Mouse (Mus musculus): Measurements from ENCODE around the gene Fam98b.

DNA sequence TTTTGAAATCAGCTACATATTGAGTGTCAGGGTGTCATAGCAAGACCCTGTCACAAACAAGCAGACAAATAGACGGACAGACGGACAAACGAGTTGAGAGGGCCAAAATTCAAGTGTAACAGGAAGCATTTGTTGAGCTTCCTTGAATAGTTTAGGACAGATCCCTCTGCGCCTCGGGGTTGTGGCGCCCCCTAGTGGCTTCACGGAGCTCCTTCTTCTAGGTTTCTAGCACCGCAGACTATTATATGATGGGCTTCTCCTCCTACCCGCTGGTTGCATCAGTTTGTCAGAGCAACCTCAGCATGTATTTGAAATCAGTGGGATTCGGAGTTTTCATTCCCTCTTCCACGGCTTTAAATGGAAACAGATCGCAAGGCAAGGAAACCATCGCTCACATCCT is 18.3 kb upstream of the Fam98b start:
- TF ChIP-seq CTCF (conservative IDR thresholded peaks at IDR 0.05; ENCODE audit: insufficient read depth, insufficient read length, low read depth, low read length) (peak; percentile 89), POLR2A (IDR thresholded peaks at IDR 0.05; ENCODE audit: low read depth, low read length) (no peak)

Data from kidney, adult 2 months (tissue).